Mouse (Mus musculus): ENCODE measurements around the gene Scarf1. TPM values are rescaled to one million over a fixed set of nuclear protein-coding genes. Genes with fewer than 3 reads are reported as not detected.
A peak's percentile ranks its signal among the peaks of the same experiment; 100 is the strongest.

The Scarf1 gene
- total and polyA plus RNA-seq, 2 experiments from 2014 or later: 3.0 to 3.6 TPM

DNA sequence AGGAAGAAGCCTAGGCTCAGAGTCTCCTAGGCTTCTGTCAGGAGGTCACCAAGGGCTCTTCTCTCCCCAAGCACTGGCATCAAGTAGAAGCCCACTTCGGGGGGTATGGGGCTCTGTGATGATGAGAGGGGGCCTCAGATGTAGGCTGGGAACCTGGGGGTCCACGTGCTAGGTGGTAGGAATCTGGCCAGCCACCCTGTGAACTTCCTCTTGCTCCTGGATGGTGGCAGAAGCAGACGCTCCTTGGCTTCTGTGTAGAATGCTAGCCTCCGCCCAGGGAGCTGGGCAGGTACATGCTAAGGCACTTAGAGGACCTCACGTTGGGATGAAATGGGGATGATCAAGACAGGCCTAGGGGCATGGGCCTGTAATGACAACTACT lies 48.1 kb downstream of the Scarf1 start:
- DNase-seq (ENCODE audit: low spot score) (no peak), ATAC-seq (ENCODE audit: low FRiP score) (no peak)
- H3K4me1 ChIP-seq (ENCODE audit: insufficient read depth, low read length): no peaks in the 10 kb centered on the region
- H3K27ac ChIP-seq (ENCODE audit: low read depth, low read length): no peak overlapping the region
- no peak for TF ChIP-seq CTCF (IDR thresholded peaks at IDR 0.05)
- 83% methylated on average over 5 of the region's 5 CpGs for WGBS
- H3K9ac ChIP-seq (replicated peaks; ENCODE audit: low read length, poor library complexity, severe bottlenecking): no peak overlapping the region
- no peak overlapping the region for H3K4me2 ChIP-seq (ENCODE audit: low read depth, low read length, poor library complexity, severe bottlenecking)
- peaks cover 44% of the 10 kb centered on the region for H3K36me3 ChIP-seq (ENCODE audit: insufficient read depth, low read length)
- H3K4me3 ChIP-seq (ENCODE audit: low read depth, low read length): no peak overlapping the region
- H3K9me3 ChIP-seq (ENCODE audit: low read length): no peaks in the 10 kb centered on the region
- no peaks in the 10 kb centered on the region for H3K27me3 ChIP-seq (ENCODE audit: insufficient read depth, low read length)

DNA sequence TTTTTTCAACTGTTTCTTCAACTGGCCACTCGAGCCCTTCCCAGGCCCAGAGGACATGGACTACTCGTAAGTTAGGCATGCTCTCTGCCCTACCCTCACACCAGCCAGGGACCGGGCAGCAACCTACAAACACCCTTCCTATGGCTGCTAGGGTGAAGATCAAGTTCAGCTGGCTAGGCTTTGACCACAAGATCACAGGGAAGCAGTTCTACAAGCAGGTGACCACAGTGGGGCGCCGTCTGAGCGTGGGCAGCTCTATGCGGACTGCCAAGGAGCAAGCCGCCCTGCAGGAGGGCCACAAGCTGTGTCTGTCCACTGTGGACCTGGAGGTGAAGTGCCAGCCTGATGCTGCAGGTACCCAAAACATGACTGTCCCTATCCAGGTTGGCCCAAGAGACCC lies 49.5 kb downstream of the Scarf1 start:
- Histone ChIP-seq H3K27me3 (ENCODE audit: insufficient read depth, low read length) (no peaks in the 10 kb centered on the region), H3K4me3 (ENCODE audit: low read depth, low read length) (no peak overlapping the region), H3K9me3 (ENCODE audit: low read length) (no peaks in the 10 kb centered on the region), H3K27ac (ENCODE audit: low read depth, low read length) (no peak overlapping the region), H3K4me1 (ENCODE audit: insufficient read depth, low read length) (no peaks in the 10 kb centered on the region), H3K9ac (replicated peaks; ENCODE audit: low read length, poor library complexity, severe bottlenecking) (no peak overlapping the region), H3K36me3 (ENCODE audit: insufficient read depth, low read length) (peaks cover 48% of the 10 kb centered on the region), H3K4me2 (ENCODE audit: low read depth, low read length, poor library complexity, severe bottlenecking) (no peak overlapping the region)
- WGBS: 83% methylated on average over 8 of the region's 8 CpGs
- no peak for DNase-seq (ENCODE audit: low spot score)
- TF ChIP-seq CTCF (IDR thresholded peaks at IDR 0.05): 0 out of 2 replicates have a peak, but pooled peaks have one; percentile 5
- ATAC-seq (ENCODE audit: low FRiP score): no peak

DNA sequence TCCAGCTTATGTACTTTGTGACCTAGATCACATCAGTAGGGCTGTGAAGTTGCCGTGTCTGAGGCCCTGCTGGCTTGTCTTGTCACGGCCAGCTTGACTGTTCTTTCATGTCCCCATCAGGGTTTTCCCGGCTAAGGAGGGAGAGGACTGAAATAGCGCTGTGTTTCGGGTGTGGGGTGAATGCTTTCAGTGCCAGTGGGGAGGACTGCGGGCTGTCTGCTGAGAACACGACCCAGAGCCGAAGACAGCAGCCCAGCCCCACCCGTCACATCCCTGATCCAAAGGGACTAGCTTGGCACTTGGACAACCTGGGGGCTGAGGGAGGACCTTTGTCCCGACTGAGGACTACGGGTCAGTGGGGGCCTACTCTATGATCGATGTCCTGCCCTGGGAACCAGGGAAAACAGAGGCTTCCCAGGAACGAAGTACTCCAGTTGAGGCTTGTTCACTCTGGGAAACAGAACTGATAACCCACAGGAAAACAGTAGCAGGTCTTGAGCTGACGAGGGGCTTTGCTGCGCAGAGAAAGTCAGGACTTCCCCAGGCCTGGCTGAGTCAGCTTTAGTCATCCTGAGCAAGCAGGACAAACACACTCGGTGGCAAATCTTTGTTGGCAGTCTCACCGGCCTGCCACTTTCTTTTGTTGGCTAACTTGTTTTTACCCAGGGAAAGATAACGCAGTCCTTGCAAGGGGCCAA lies 50.7 kb downstream of the Scarf1 start:
- H3K36me3 ChIP-seq (ENCODE audit: insufficient read depth, low read length): peaks cover 59% of the 10 kb centered on the region
- no peaks in the 10 kb centered on the region for H3K9me3 ChIP-seq (ENCODE audit: low read length)
- no peak overlapping the region for H3K9ac ChIP-seq (replicated peaks; ENCODE audit: low read length, poor library complexity, severe bottlenecking)
- H3K4me3 ChIP-seq (ENCODE audit: low read depth, low read length): no peak overlapping the region
- no peak overlapping the region for H3K27ac ChIP-seq (ENCODE audit: low read depth, low read length)
- DNase-seq (ENCODE audit: low spot score) (no peak), ATAC-seq (ENCODE audit: low FRiP score) (no peak)
- no peaks in the 10 kb centered on the region for H3K27me3 ChIP-seq (ENCODE audit: insufficient read depth, low read length)
- WGBS: 57% methylated on average over 18 of the region's 18 CpGs
- H3K4me1 ChIP-seq (ENCODE audit: insufficient read depth, low read length): no peaks in the 10 kb centered on the region
- H3K4me2 ChIP-seq (ENCODE audit: low read depth, low read length, poor library complexity, severe bottlenecking): no peak overlapping the region
- TF ChIP-seq CTCF (IDR thresholded peaks at IDR 0.05): no peak

DNA sequence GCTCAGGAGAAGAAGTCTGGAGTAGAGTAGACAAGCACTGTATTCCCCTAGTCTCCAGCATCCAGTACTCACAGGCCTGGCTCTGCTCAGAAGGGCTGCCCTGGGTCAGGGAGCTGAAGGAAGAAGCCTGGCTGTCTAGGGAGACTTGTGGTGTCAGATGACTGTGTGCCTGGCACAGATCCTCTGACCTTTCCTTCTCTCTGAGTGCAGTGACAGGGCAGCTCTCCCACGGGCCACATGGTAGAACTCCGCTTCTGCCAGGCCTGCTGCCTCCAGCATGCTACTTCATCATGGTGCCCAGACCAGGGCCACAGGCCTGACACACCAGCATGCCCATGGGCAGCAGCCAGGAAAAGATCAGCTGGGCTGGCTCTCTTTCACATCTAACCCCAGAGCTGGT lies 52.5 kb downstream of the Scarf1 start:
- no peaks in the 10 kb centered on the region for H3K9me3 ChIP-seq (ENCODE audit: low read length)
- ATAC-seq (ENCODE audit: low FRiP score) (no peak), DNase-seq (ENCODE audit: low spot score) (no peak)
- H3K4me3 ChIP-seq (ENCODE audit: low read depth, low read length): no peak overlapping the region
- no peaks in the 10 kb centered on the region for H3K27me3 ChIP-seq (ENCODE audit: insufficient read depth, low read length)
- 92% methylated on average over 2 of the region's 2 CpGs for WGBS
- no peak overlapping the region for H3K9ac ChIP-seq (replicated peaks; ENCODE audit: low read length, poor library complexity, severe bottlenecking)
- H3K36me3 ChIP-seq (ENCODE audit: insufficient read depth, low read length): peaks cover 69% of the 10 kb centered on the region
- H3K4me1 ChIP-seq (ENCODE audit: insufficient read depth, low read length): no peaks in the 10 kb centered on the region
- no peak for TF ChIP-seq CTCF (IDR thresholded peaks at IDR 0.05)
- no peak overlapping the region for H3K27ac ChIP-seq (ENCODE audit: low read depth, low read length)
- H3K4me2 ChIP-seq (ENCODE audit: low read depth, low read length, poor library complexity, severe bottlenecking): no peak overlapping the region

DNA sequence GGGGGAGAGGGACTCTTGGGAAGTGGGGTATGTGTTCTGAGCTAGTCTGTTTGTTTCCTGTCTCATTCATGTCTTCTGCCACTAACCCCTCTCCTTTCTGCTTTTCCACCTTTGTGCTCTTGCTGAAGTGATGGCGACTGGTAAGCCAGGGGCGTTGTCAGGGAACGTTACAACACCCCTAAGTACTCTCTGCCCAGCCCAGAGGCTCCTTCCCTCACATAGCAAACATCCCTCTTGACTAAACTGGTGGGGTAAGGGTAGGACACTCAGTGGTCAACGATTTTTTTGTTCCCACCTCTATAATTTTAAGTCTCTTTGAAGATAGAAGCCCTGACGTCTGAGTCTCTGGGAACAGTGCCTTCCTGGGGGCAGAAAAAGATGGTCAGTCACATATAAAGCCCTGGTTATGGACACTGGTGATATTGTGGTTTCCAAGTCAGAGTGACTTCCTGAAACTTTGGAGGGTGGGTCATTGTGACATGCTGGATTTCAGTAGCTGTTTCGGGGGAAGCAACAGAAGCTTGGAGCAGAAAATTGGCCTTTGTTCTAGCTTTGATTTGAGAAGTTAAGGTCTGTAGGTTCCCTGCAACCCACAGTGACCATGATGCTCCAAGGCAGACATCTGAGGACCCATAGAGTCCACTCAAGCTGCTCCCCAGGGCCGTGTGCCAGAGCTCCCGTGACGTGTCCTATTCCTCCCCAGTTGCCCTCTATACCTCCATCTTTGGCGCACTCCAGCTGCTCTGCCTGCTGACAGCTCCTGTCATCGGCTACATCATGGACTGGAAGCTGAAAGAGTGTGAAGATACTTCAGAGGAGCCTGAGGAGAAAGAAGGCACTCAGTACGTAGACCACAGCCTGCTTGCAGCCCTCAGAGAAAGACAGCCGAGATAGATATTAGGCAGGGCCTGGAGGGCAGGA lies 53.2 kb downstream of the Scarf1 start:
- 81% methylated on average over 13 of the region's 13 CpGs for WGBS
- ATAC-seq (ENCODE audit: low FRiP score) (no peak), DNase-seq (ENCODE audit: low spot score) (no peak)
- H3K4me1 ChIP-seq (ENCODE audit: insufficient read depth, low read length): no peaks in the 10 kb centered on the region
- H3K27ac ChIP-seq (ENCODE audit: low read depth, low read length): no peak overlapping the region
- no peak overlapping the region for H3K4me3 ChIP-seq (ENCODE audit: low read depth, low read length)
- H3K27me3 ChIP-seq (ENCODE audit: insufficient read depth, low read length): no peaks in the 10 kb centered on the region
- H3K9ac ChIP-seq (replicated peaks; ENCODE audit: low read length, poor library complexity, severe bottlenecking): no peak overlapping the region
- TF ChIP-seq CTCF (IDR thresholded peaks at IDR 0.05): no peak
- no peaks in the 10 kb centered on the region for H3K9me3 ChIP-seq (ENCODE audit: low read length)
- peaks cover 69% of the 10 kb centered on the region for H3K36me3 ChIP-seq (ENCODE audit: insufficient read depth, low read length)
- H3K4me2 ChIP-seq (ENCODE audit: low read depth, low read length, poor library complexity, severe bottlenecking): no peak overlapping the region

Data from midbrain, postnatal 0 days (tissue).